Mouse (Mus musculus) hindbrain, embryonic 13.5 days (tissue): Measurements from ENCODE around the gene Gse1. TPM values are rescaled to one million over a fixed set of nuclear protein-coding genes. Genes with fewer than 3 reads are reported as not detected.

Source experiments
- ATAC-seq: fragments of 200-750 bp; cut with Nextera tagmentation; 2 replicates; pipeline ENCODE4 v1.8.0; 2017; ENCODE audit warnings: moderate TSS enrichment; ENCODE audit not compliant: low FRiP score
- H3K27ac ChIP-seq: fragments of 300-500 bp; sonication (generic); 2 replicates; pipeline ENCODE4 v1.5.1; 2015; ENCODE audit warnings: inconsistent platforms, mild to moderate bottlenecking, moderate library complexity
- H3K27me3 ChIP-seq: fragments of 300-500 bp; sonication (generic); 2 replicates; pipeline ENCODE4 v1.6.1; 2015; ENCODE audit warnings: mild to moderate bottlenecking, inconsistent platforms
- H3K36me3 ChIP-seq: fragments of 300-500 bp; sonication (generic); 2 replicates; pipeline ENCODE4 v1.6.1; 2015; ENCODE audit warnings: mild to moderate bottlenecking, inconsistent platforms
- H3K4me1 ChIP-seq: fragments of 300-500 bp; sonication (generic); replicated peaks from 2 replicates; pipeline ENCODE4 v1.6.1; 2015; ENCODE audit warnings: inconsistent platforms
- H3K4me2 ChIP-seq: fragments of 300-500 bp; sonication (generic); 2 replicates; pipeline ENCODE4 v1.6.1; 2015; ENCODE audit warnings: inconsistent platforms, mild to moderate bottlenecking, moderate library complexity
- H3K4me3 ChIP-seq: fragments of 300-500 bp; sonication (generic); 2 replicates; pipeline ENCODE4 v1.5.1; 2015; ENCODE audit warnings: mild to moderate bottlenecking, inconsistent platforms
- H3K9ac ChIP-seq: fragments of 300-500 bp; sonication (generic); 2 replicates; pipeline ENCODE4 v1.6.1; 2015; ENCODE audit warnings: mild to moderate bottlenecking, inconsistent platforms
- H3K9me3 ChIP-seq: fragments of 300-500 bp; sonication (generic); 2 replicates; pipeline ENCODE4 v1.6.1; 2016; ENCODE audit warnings: inconsistent platforms
- WGBS: fragments of 180-500 bp; shearing (Covaris S2); methylation state at CpG from one replicate; pipeline ENCODE4 v1.1.7; 2015; 5-methylcytosine and 5-hydroxymethylcytosine counted together
- polyA plus RNA-seq: library from polyadenylated mRNA; unstranded; fragments of >200 nt; fragmentation: Nextera tagmentation; extraction: Ambion mirVana; gene quantifications from 2 replicates; pipeline ENCODE4 v1.2.1, GENCODE M21; 2015

Gene Gse1
- 21.3 and 22.1 TPM in 2 replicates for polyA plus RNA-seq

GRCm38 (mm10) chr8:120227891-120228591 is at the start of gene Gse1:
TSS of gene Gse1 (plus strand) at chr8:120228456.
- Histone ChIP-seq H3K9me3 (no peaks in the 10 kb centered on the region), H3K4me2 (peak within 1 kb of the TSS; percentile 90), H3K4me1 (peaks cover 78% of the 10 kb centered on the region)

GRCm38 (mm10) chr8:120179027-120179431 is 49.2 kb upstream of the Gse1 start:
- no peaks in the 10 kb centered on the region for H3K9me3 ChIP-seq

More at GRCm38 (mm10) chr8:120227891-120228591, at the start of gene Gse1:
- H3K27ac ChIP-seq = peak within 1 kb of the TSS; percentile 81
- H3K36me3 ChIP-seq = no peaks in the 10 kb centered on the region
- peak; percentile 58; the same call in 1 of the 2 replicates for ATAC-seq
- peak within 1 kb of the TSS; percentile 62 for H3K4me3 ChIP-seq
- H3K27me3 ChIP-seq = peaks cover 30% of the 10 kb centered on the region
- peak within 1 kb of the TSS; percentile 77 for H3K9ac ChIP-seq
- WGBS = 2% methylated on average over 19 of the region's 52 CpGs

GRCm38 (mm10) chr8:120180445-120180970 is 47.7 kb upstream of the Gse1 start:
- Histone ChIP-seq H3K27ac (no peak overlapping the region), H3K9ac (no peak overlapping the region), H3K4me1 (peaks cover 66% of the 10 kb centered on the region), H3K4me2 (no peak overlapping the region), H3K27me3 (peaks cover 11% of the 10 kb centered on the region), H3K9me3 (no peaks in the 10 kb centered on the region), H3K36me3 (no peaks in the 10 kb centered on the region), H3K4me3 (no peak overlapping the region)
- ATAC-seq = no peak
- WGBS = 30% methylated on average over 7 of the region's 7 CpGs

More at GRCm38 (mm10) chr8:120179027-120179431, 49.2 kb upstream of the Gse1 start:
- Histone ChIP-seq H3K4me1 (peaks cover 52% of the 10 kb centered on the region), H3K9ac (0 out of 2 replicates have a peak overlapping the region, but pooled peaks have one; percentile 49), H3K4me3 (no peak overlapping the region), H3K36me3 (no peaks in the 10 kb centered on the region), H3K27me3 (peaks cover 26% of the 10 kb centered on the region), H3K4me2 (peak overlapping the region; percentile 43), H3K27ac (peak overlapping the region; percentile 59)
- peak; percentile 69 for ATAC-seq
- WGBS = under 1% methylated on average over 10 of the region's 10 CpGs

- H3K27ac ChIP-seq = no peak overlapping the region
- H3K4me2 ChIP-seq = no peak overlapping the region
- H3K9me3 ChIP-seq = no peaks in the 10 kb centered on the region
- H3K27me3 ChIP-seq = peaks cover 10% of the 10 kb centered on the region; the same call in 1 of the 2 replicates
- H3K9ac ChIP-seq = no peak overlapping the region
- 89% methylated on average over 5 of the region's 5 CpGs for WGBS
- H3K4me3 ChIP-seq = no peak overlapping the region
- H3K36me3 ChIP-seq = no peaks in the 10 kb centered on the region
- H3K4me1 ChIP-seq = peaks cover 67% of the 10 kb centered on the region
- ATAC-seq = no peak
These were observed 47.0 kb upstream of the Gse1 start for GRCm38 (mm10) chr8:120181274-120181673.

GRCm38 (mm10) chr8:120181861-120182414 is 46.3 kb upstream of the Gse1 start:
- Histone ChIP-seq H3K4me1 (peaks cover 67% of the 10 kb centered on the region), H3K36me3 (no peaks in the 10 kb centered on the region), H3K4me3 (no peak overlapping the region), H3K9me3 (no peaks in the 10 kb centered on the region), H3K27me3 (peaks cover 7% of the 10 kb centered on the region; the same call in 1 of the 2 replicates), H3K27ac (no peak overlapping the region), H3K4me2 (no peak overlapping the region), H3K9ac (no peak overlapping the region)
- no peak for ATAC-seq
- 86% methylated on average over 4 of the region's 4 CpGs for WGBS

- Histone ChIP-seq H3K4me1 (peaks cover 47% of the 10 kb centered on the region), H3K9ac (no peak overlapping the region), H3K36me3 (no peaks in the 10 kb centered on the region), H3K9me3 (no peaks in the 10 kb centered on the region), H3K27me3 (0 out of 2 replicates have a peak, but pooled peaks cover 9% of the 10 kb centered on the region), H3K27ac (peak overlapping the region; percentile 37), H3K4me3 (no peak overlapping the region), H3K4me2 (no peak overlapping the region)
- WGBS = 42% methylated on average over 9 of the region's 9 CpGs
- no peak for ATAC-seq
These were observed 43.9 kb upstream of the Gse1 start for GRCm38 (mm10) chr8:120184366-120184765.

- peak; percentile 41 for ATAC-seq
- Histone ChIP-seq H3K9me3 (no peaks in the 10 kb centered on the region), H3K4me3 (no peak overlapping the region), H3K4me1 (peaks cover 48% of the 10 kb centered on the region), H3K4me2 (peak overlapping the region; percentile 36), H3K27ac (peak overlapping the region; percentile 89), H3K36me3 (no peaks in the 10 kb centered on the region), H3K27me3 (0 out of 2 replicates have a peak, but pooled peaks cover 9% of the 10 kb centered on the region), H3K9ac (peak overlapping the region; percentile 60)
- WGBS = 11% methylated on average over 17 of the region's 17 CpGs
These were observed 43.1 kb upstream of the Gse1 start for GRCm38 (mm10) chr8:120184850-120185792.

- peaks cover 53% of the 10 kb centered on the region for H3K4me1 ChIP-seq
- WGBS = 45% methylated on average over 8 of the region's 8 CpGs
- H3K9me3 ChIP-seq = no peaks in the 10 kb centered on the region
- no peaks in the 10 kb centered on the region for H3K36me3 ChIP-seq
- H3K4me3 ChIP-seq = no peak overlapping the region
- no peak overlapping the region for H3K4me2 ChIP-seq
- H3K27me3 ChIP-seq = 0 out of 2 replicates have a peak, but pooled peaks cover 5% of the 10 kb centered on the region
- peak overlapping the region; percentile 89 for H3K27ac ChIP-seq
- ATAC-seq = no peak
- H3K9ac ChIP-seq = no peak overlapping the region
These were observed 41.8 kb upstream of the Gse1 start for GRCm38 (mm10) chr8:120186454-120186853.

- Histone ChIP-seq H3K4me3 (no peak overlapping the region), H3K36me3 (no peaks in the 10 kb centered on the region), H3K9me3 (0 out of 2 replicates have a peak, but pooled peaks cover 3% of the 10 kb centered on the region), H3K4me1 (peaks cover 55% of the 10 kb centered on the region), H3K27me3 (0 out of 2 replicates have a peak, but pooled peaks cover 5% of the 10 kb centered on the region), H3K4me2 (no peak overlapping the region), H3K27ac (no peak overlapping the region), H3K9ac (no peak overlapping the region)
- no peak for ATAC-seq
- 83% methylated on average over 6 of the region's 6 CpGs for WGBS
These were observed 39.7 kb upstream of the Gse1 start for GRCm38 (mm10) chr8:120188510-120188909.

- no peak overlapping the region for H3K4me3 ChIP-seq
- H3K4me2 ChIP-seq = no peak overlapping the region
- 86% methylated on average over 6 of the region's 6 CpGs for whole genome bisulfite sequencing
- 0 out of 2 replicates have a peak, but pooled peaks cover 5% of the 10 kb centered on the region for H3K27me3 ChIP-seq
- H3K9me3 ChIP-seq = 0 out of 2 replicates have a peak, but pooled peaks cover 3% of the 10 kb centered on the region
- no peaks in the 10 kb centered on the region for H3K36me3 ChIP-seq
- H3K27ac ChIP-seq = no peak overlapping the region
- peaks cover 47% of the 10 kb centered on the region for H3K4me1 ChIP-seq
- no peak overlapping the region for H3K9ac ChIP-seq
- no peak for ATAC-seq
These were observed 38.8 kb upstream of the Gse1 start for GRCm38 (mm10) chr8:120189440-120189839.

- Histone ChIP-seq H3K27me3 (0 out of 2 replicates have a peak, but pooled peaks cover 5% of the 10 kb centered on the region), H3K9me3 (0 out of 2 replicates have a peak, but pooled peaks cover 3% of the 10 kb centered on the region), H3K9ac (no peak overlapping the region; the same call in 1 of the 2 replicates), H3K4me1 (peaks cover 39% of the 10 kb centered on the region), H3K27ac (peak overlapping the region; percentile 60), H3K36me3 (no peaks in the 10 kb centered on the region), H3K4me3 (no peak overlapping the region), H3K4me2 (no peak overlapping the region)
- 83% methylated on average over 17 of the region's 17 CpGs for WGBS
- ATAC-seq = 0 out of 2 replicates have a peak, but pooled peaks have one; percentile 7
These were observed 38.0 kb upstream of the Gse1 start for GRCm38 (mm10) chr8:120190107-120190809.
